Mouse (Mus musculus): Measurements from ENCODE around the gene Dll4.

The Dll4 gene

GRCm38 (mm10) chr2:119312380-119312958 lies 13.1 kb upstream of the Dll4 start:
- no peak for DNase-seq

GRCm38 (mm10) chr2:119313780-119314479 lies 11.7 kb upstream of the Dll4 start:
- no peak for DNase-seq

- DNase-seq = no peak
Measured at GRCm38 (mm10) chr2:119314742-119315310, 10.8 kb upstream of the Dll4 start.

- no peak for DNase-seq
Measured at GRCm38 (mm10) chr2:119318043-119318710, 7.4 kb upstream of the Dll4 start.

- no peak for DNase-seq
Measured at GRCm38 (mm10) chr2:119320571-119320970, 5.0 kb upstream of the Dll4 start.

GRCm38 (mm10) chr2:119321771-119322586 lies 3.6 kb upstream of the Dll4 start:
- peak; percentile 30 for DNase-seq

GRCm38 (mm10) chr2:119322587-119323300 lies 2.8 kb upstream of the Dll4 start:
- DNase-seq = peak; percentile 70

GRCm38 (mm10) chr2:119323866-119324575 lies 1.6 kb upstream of the Dll4 start:
- DNase-seq = no peak

- no peak for DNase-seq
Measured at GRCm38 (mm10) chr2:119324576-119325318, 837 bp upstream of the Dll4 start.

GRCm38 (mm10) chr2:119326161-119327101 lies 847 bp downstream of the Dll4 start:
- peak; percentile 30 for DNase-seq

GRCm38 (mm10) chr2:119327102-119327480 lies 1.5 kb downstream of the Dll4 start:
- DNase-seq = peak; percentile 56

GRCm38 (mm10) chr2:119327942-119328526 lies 2.5 kb downstream of the Dll4 start:
- no peak for DNase-seq

GRCm38 (mm10) chr2:119328546-119328945 lies 3.0 kb downstream of the Dll4 start:
- DNase-seq = no peak

GRCm38 (mm10) chr2:119329123-119329817 lies 3.7 kb downstream of the Dll4 start:
- DNase-seq = no peak

- DNase-seq = no peak
Measured at GRCm38 (mm10) chr2:119330795-119331194, 5.2 kb downstream of the Dll4 start.

- DNase-seq = no peak
Measured at GRCm38 (mm10) chr2:119332177-119332661, 6.6 kb downstream of the Dll4 start.

GRCm38 (mm10) chr2:119334135-119334534 lies 8.6 kb downstream of the Dll4 start:
- DNase-seq = no peak

GRCm38 (mm10) chr2:119334964-119335525 lies 9.5 kb downstream of the Dll4 start:
- no peak for DNase-seq

Measured in right cerebral cortex, postnatal 4 days (tissue).